Mouse (Mus musculus) erythroid progenitor cell, adult 5-6 weeks (primary cell): ENCODE results near the gene Sacm1l. TPM values are rescaled to one million over a fixed set of nuclear protein-coding genes. Genes with fewer than 3 reads are reported as not detected.

Source experiments
- ATAC-seq: replicated peaks from 2 replicates; pipeline ENCODE4 v1.8.0; 2016; ENCODE audit warnings: moderate number of reproducible peaks, mild to moderate bottlenecking, moderate TSS enrichment, inconsistent platforms; ENCODE audit not compliant: poor library complexity, low FRiP score, severe bottlenecking
- total RNA-seq, 2 experiments: library from RNA; stranded (forward) in 1 of 2; stranded (reverse) in 1 of 2; fragments of 150-400 nt in 1 of 2; fragments of 186-747, 209-891 nt in 1 of 2; gene quantifications; 2 replicates each; pipeline versions ENCODE4 v1.2.3 to v1.2.4; 2015 to 2017; ENCODE audit warnings: low replicate concordance in 2 of 2

Sacm1l gene
- total RNA-seq (2015; ENCODE audit: low replicate concordance) (23.1 and 25.2 TPM in 2 replicates), total RNA-seq (2017; ENCODE audit: low replicate concordance) (23.8 and 32.0 TPM in 2 replicates)

DNA sequence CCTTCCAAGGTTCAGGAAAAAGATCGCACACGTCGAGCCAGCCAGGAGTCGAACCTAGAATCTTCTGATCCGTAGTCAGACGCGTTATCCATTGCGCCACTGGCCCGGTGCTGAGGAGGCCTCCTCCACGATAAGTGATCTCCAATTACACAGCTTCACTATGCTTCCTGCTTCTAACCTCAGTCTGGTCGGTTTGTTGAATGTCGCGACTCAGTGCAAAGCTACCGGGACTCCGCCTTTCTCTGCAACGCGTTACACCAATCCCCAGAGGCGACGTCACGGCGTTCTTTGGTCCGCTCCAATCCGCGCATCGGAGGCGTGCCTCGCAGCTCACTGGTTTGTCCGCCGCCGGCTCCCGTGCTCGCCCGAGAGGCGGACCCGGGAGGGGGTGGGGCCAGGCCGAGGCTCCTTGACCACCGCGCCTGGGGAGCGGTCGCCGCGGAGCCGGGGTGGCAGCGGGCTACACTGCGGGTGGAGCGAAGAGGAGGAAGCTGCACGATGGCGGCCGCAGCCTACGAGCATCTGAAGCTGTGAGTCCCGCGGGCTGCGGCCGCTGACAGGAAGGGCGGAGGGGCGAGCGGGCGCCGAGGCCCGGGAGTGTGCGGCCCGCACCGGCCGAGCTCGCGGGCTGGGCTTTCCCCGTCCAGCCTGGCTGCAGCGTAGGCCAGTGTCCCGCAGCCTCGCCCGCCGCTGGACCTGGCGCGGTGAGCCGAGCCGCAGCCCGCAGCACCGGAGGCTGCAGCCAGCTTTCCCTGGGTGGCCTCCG is at the start of gene Sacm1l:
Gene Sacm1l (plus strand): TSS at position 368 of the 766 bp plus-strand sequence.
- ATAC-seq = peak; percentile 89

GRCm38 (mm10) chr9:123479876-123480252 is 49.7 kb upstream of the Sacm1l start:
- no peak for ATAC-seq

DNA sequence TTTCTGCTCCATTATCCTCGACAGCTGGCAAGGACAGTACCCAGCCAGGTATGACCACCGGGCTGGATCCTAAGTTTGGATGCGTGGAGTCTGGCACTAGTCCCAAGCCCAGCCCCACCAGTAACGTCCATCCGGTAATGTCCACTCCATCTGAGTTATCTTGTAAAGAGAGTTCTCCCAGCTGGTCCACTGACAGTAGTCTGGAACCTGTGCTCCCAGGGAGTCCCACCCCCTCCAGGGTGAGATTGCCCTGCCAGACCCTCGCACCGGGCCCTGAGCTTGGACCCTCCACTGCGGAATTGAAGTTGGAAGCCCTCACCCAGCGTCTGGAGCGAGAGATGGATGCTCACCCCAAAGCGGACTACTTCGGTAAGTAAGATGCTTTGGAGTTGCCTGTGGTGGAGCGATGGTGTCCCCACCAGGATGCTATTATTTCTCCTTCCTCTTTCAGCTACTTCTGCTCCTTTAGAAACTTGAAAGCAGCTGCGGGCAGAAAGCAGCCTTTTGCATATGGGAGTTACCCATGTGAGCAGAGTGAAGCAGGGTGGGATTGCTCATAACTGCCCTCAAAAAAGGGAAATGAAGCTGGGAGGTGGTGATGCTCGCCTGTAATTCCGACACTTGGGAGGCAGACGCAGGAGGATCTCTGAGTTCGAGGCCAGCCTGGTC is 49.2 kb upstream of the Sacm1l start:
- no peak for ATAC-seq

DNA sequence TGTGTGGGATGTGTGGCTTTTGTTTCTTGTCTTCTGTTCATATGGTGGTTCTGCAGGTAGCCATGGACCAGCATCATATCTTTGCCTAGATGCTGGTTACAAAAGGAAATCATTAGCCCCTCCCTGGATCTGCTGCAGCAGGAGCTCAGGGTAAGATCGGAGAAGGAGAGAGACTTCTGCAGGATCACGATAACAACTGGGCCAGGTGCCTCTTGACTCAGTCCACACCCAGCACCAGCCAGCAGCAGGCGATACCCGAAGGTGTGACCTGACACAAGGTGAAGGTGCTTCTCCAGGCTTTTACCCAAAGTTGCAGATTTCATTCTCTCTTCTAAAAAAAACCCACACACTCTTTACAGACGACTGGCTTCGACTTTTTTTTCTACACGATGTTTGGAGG is 48.4 kb upstream of the Sacm1l start:
- peak; percentile 84 for ATAC-seq

DNA sequence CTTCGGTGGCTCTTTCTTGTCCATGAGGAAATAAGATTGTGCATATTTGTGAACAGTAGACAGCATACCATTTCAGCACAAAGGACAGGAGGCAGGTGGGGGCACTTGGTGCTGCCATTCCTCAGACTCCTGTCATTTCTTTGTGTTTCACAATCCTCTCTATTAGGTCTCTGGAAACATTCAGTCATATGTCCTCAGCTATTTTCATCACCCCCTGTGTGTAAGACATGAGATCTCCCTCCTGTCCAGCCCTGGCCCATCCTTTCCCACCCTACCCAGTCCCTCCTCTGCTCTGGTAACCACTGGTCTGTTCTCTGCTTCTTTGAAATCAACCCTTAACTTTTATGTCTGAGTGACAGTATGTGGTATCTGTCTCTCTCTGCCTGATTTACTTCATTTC is 46.0 kb upstream of the Sacm1l start:
- no peak for ATAC-seq

DNA sequence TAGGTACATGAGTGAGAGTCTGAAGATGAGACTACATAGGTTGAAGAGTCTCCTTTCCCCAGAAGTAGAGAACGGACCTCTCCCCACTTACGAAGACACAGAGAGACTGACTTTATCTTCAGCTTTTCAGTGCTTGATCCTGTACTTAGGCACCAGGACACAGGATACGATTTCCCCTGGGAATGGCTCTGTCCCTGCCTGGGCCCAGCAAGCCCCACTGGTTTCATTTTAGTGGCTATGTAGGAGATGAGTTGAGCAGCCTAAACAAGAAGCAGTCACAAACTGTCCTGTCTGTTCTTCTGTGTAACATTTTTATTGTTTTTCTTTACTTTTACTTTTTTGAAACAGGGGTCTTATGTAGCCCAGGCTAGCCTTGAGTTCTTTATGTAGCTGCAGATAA is 44.7 kb upstream of the Sacm1l start:
- no peak for ATAC-seq

GRCm38 (mm10) chr9:123485561-123485960 is 44.0 kb upstream of the Sacm1l start:
- no peak for ATAC-seq

DNA sequence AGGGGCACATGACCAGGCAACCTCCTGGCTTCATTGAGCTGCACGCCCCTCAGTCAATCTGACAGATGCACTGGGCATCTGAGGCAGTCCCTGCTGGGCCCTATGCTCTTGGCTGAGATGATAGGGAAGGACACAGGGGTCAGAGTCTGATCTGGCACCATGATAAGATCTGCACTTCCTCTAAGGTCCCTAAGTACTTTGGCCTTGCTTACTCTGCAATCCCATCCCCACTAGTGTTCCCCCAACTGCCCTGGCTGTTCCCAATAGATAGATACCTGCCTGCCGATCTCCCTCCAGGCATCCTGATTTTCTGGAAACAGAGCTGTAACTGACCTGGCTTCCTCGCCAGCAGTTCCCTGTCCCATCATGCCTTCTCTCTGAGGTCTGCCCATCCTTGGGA is 42.9 kb upstream of the Sacm1l start:
- ATAC-seq = no peak

- ATAC-seq = no peak
These were observed 40.5 kb upstream of the Sacm1l start for GRCm38 (mm10) chr9:123489073-123489472.

GRCm38 (mm10) chr9:123489727-123490343 is 39.7 kb upstream of the Sacm1l start:
- no peak for ATAC-seq

DNA sequence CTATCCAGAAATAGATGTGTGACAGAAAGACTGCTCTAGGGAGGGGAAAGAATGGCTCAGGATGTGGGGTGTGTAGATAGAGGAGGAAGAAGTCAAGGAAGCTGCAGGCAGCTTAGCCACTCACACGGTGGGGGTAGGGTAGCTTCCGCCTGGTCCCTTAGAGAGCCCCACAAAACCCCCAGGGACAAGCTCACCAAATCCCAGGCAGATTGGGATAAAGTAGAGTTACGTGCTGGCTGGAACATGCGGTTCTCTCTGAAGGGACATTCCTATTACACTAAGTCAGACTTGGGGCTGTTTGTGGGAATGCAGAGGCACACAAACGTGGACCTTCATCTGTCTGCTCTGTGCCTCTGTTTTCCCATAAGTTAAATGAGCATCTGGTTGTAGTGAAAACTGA is 38.6 kb upstream of the Sacm1l start:
- no peak for ATAC-seq

DNA sequence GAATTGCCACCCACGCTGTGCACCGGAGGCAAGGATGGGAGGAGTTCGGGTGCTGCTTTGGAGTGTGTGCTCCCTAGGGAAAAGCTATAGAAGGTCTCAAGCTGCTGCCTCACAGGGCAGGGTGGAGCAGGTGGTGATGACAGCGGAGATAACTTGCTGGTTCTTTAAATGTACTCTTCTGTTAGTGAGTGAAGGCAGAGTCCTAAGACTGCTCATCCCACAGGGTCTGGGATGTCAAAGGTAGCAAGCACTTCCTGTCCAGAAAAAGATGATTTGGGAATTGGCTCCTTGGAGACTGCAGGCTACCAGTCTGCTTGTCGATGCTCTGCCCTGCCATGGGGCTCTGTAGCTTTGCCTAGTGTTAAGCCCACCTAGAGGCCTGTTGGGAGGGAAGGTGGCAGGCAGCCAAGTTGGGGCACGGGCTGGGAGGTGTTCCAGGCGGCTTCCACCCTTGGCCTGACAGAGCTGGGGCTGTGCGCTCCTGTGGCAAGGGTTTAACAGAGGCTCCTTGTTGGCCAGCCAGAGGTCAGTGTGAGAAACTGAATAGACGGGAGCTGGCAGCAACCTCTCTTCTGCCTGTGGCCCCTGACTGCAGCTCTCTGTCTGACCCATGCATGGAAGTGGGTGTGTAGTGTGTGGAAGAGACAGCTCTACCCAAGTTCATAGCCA is 37.5 kb upstream of the Sacm1l start:
- peak; percentile 63 for ATAC-seq

- ATAC-seq = no peak
These were observed 32.9 kb upstream of the Sacm1l start for GRCm38 (mm10) chr9:123496665-123497064.

DNA sequence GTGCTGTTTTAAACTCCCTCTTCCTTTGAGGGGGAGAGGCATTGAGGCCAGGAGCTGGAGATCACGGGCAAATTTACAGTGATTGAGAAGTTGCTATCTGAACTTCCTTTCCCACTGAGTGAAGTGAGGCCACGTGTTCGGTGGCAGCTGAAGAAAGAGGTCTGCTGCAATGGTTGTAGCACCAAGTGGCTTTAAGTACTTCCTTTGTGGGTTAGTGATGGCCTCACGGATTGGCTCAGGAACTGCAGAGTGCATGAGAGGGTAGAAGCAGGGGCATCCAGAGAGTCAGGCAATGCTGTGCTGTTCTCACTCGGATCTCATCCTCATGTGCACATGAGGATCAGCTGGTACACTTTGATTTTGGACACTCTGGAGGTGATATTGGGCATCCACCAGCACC is 31.7 kb upstream of the Sacm1l start:
- ATAC-seq = 0 out of 2 replicates have a peak, but pooled peaks have one; percentile 35

DNA sequence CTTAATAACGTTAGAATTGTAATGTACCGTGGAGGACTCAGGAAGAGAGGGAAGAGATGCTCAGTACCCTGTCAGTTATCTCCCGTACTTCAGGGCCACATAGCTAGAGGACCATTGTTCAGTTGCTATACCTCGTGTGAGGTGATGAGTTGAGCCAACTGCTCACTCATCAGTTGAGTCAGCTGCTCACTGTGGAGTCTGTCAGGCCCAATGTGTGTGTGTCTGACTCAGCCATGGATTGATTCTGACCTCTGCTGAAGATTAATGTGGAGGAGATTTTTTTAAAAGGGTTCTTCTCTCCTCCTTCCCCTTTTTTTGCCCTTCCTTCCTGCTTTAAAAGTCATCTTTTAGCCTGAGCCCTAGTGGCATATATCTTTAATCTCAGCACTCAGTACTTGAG is 29.1 kb upstream of the Sacm1l start:
- ATAC-seq = no peak

DNA sequence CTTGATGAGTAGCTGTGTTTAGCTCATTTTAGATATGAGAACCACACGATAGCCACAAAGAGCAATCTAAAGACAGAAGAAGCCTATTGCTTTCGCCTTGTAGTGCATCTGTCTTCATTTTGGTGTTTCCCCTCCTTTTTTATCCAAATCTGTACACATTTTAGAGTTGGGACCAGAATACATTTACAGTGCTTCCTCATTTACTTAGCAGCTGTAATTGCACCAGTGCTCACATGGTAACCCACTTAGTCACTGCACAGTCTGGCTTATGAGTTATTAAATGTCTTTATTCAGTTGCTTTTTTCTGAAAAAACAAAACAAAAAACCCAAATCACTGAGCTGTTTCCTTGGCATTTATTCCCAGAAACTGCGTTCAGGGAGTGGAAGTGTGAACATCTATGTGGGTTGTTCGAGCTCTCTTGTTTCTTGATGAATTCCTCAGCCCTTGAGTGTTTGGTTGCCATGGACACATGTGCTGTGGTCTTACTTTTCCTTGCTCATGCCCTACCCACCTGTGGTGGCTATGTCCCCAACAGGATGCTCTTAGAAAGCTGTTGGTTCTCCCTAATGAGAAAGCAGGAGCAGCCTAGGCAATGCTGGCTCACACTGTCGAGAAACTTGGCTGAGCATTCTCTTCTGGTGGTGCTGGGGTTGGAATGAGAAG is 26.3 kb upstream of the Sacm1l start:
- no peak for ATAC-seq

- ATAC-seq = peak; percentile 88
These were observed 25.2 kb upstream of the Sacm1l start for GRCm38 (mm10) chr9:123504325-123504724.

- no peak for ATAC-seq
These were observed 24.0 kb upstream of the Sacm1l start for GRCm38 (mm10) chr9:123505598-123505997.

GRCm38 (mm10) chr9:123506270-123507146 is 23.1 kb upstream of the Sacm1l start:
- ATAC-seq = no peak
